Mouse (Mus musculus) MEL (cell line): ENCODE data around the gene Pan2.

Source experiments
- CTCF ChIP-seq, 3 experiments: IDR thresholded peaks in 2 of 3; conservative IDR thresholded peaks in 1 of 3; 2 replicates each; pipeline ENCODE4 v1.5.1; 2011 to 2012; ENCODE audit warnings: low read length in 3 of 3, low read depth in 2 of 3, mild to moderate bottlenecking in 2 of 3, improper control_type of control experiment in 1 of 3, inconsistent platforms in 1 of 3, mixed read lengths in 1 of 3, moderate library complexity in 1 of 3; ENCODE audit not compliant: control insufficient read depth in 1 of 3, insufficient read depth in 1 of 3, poor library complexity in 1 of 3, severe bottlenecking in 1 of 3
- GATA1 ChIP-seq: IDR thresholded peaks from 2 replicates; pipeline ENCODE4 v1.6.1; 2011; ENCODE audit warnings: low read depth, low read length, improper control_type of control experiment
- MAZ ChIP-seq: IDR thresholded peaks from 2 replicates; pipeline ENCODE4 v1.6.1; 2012; ENCODE audit warnings: low read depth, mild to moderate bottlenecking, inconsistent platforms, low read length, improper control_type of control experiment
- MEF2A ChIP-seq: IDR thresholded peaks from 2 replicates; pipeline ENCODE4 v1.6.1; 2014; ENCODE audit warnings: low read depth, mild to moderate bottlenecking, inconsistent platforms, low read length, improper control_type of control experiment; ENCODE audit not compliant: poor library complexity, insufficient replicate concordance, severe bottlenecking; ENCODE audit errors: extremely low read depth
- NRF1 ChIP-seq: IDR thresholded peaks from 2 replicates; pipeline ENCODE4 v1.6.1; 2014; ENCODE audit warnings: low read depth, mild to moderate bottlenecking, inconsistent platforms, low read length, improper control_type of control experiment, moderate library complexity; ENCODE audit not compliant: poor library complexity, insufficient read depth, severe bottlenecking
- POLR2A ChIP-seq, 2 experiments: IDR thresholded peaks; 2 replicates each; pipeline ENCODE4 v1.6.1; 2011 to 2012; ENCODE audit warnings: low read length in 2 of 2, mild to moderate bottlenecking in 2 of 2, control low read depth in 1 of 2, improper control_type of control experiment in 1 of 2, low read depth in 1 of 2, moderate library complexity in 1 of 2; ENCODE audit not compliant: control insufficient read depth in 1 of 2, insufficient read depth in 1 of 2, poor library complexity in 1 of 2
- USF1 ChIP-seq: IDR thresholded peaks from 2 replicates; pipeline ENCODE4 v1.6.1; 2014; ENCODE audit warnings: low read depth, mild to moderate bottlenecking, inconsistent platforms, low read length, improper control_type of control experiment, moderate library complexity
- ZC3H11A ChIP-seq: IDR thresholded peaks from 2 replicates; pipeline ENCODE4 v1.6.1; 2012; ENCODE audit warnings: low read depth, mild to moderate bottlenecking, inconsistent platforms, low read length, improper control_type of control experiment
- ZNF384 ChIP-seq: IDR thresholded peaks from 2 replicates; pipeline ENCODE4 v1.6.1; 2012; ENCODE audit warnings: low read depth, mild to moderate bottlenecking, inconsistent platforms, low read length, improper control_type of control experiment

DNA sequence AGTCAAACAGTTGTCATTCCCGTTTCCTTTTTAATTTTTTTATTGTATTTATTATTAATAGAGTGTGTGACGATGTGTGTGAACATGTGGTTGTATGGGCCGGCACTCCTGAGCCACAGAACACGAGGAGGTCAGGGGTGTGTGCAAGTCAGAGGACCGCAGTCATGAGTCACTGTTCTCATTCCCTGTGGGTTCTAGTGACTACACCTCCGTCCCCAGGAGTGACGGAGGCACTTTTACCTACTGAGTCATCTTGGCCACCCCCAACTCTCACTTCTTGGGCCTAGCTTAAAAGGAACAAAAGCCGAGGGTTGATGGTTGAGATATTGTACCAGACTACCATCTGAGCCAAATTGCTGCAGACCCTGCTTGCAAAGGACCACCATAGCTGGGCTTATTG, 46.8 kb upstream of the Pan2 start:
- TF ChIP-seq CTCF (IDR thresholded peaks at IDR 0.05 in 2 of 3, conservative IDR thresholded peaks at IDR 0.05 in 1 of 3; ENCODE audit: control insufficient read depth in 1 of 3, insufficient read depth in 1 of 3, low read depth in 2 of 3, low read length in 3 of 3, poor library complexity in 1 of 3, severe bottlenecking in 1 of 3) (no peak), GATA1 (no peak), ZNF384 (no peak), NRF1 (no peak), POLR2A (IDR thresholded peaks at IDR 0.05; ENCODE audit: control insufficient read depth in 1 of 2, insufficient read depth in 1 of 2, low read depth in 1 of 2, low read length in 2 of 2, poor library complexity in 1 of 2) (no peak), ZC3H11A (no peak), MAZ (no peak), USF1 (no peak), MEF2A (no peak)
